Mouse (Mus musculus) urinary bladder, postnatal 10 days (tissue): ENCODE results near the gene Adam33.
"Not testable (repeated sequence)": the region's sequence is repeated elsewhere in the genome, so short reads cannot be mapped to it uniquely, and the experiment has no call there.

Source experiments
- DNase-seq: peaks from one replicate; pipeline ENCODE4 v3.0.0; 2022; ENCODE audit warnings: low spot score

Adam33 gene

DNA sequence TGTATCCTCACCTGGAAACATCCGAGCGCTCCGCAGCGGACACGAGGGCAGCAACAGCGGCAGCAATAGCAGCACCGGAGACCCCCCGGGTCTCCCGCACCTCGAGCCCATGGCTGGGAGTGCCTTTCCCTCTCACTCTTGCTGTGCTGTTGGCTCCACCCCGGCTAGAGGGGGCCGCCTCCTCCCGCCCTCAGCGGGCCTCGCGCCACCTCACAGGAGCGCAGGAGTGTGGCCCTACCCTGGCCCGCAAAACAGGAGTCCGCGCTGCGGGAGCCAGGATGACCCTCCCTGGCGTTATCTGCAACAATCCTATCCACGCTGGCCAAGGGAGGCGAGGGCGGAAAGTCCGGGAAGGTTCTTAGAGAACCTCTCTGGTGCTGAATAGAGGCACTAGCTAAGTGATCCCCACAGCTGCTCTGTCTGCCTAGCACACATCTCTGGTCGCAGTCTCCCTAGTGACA is at the start of gene Adam33:
Gene Adam33, minus strand, starts transcription at position 411 of the 461 bp plus-strand sequence.
- DNase-seq, result no peak

DNA sequence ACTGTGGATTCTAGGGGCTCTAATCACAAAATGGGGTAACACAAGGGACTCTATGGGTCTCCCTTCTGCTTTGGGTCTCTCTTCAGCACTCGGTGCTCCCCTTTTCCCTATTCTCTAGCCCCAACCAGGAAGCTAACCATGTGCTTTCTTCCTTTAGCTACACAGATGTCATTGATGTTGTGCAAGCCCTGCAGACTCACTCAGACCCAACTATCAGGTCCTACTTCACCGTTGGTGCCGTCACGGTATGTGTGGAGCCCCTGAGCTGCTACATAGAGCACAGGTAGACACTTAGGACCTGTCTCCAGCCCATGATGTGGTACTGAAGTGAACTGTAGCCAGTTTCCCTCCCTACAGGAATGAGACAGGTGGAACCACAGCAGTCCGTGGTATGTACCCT is 42.4 kb upstream of the Adam33 start:
- no peak for DNase-seq

DNA sequence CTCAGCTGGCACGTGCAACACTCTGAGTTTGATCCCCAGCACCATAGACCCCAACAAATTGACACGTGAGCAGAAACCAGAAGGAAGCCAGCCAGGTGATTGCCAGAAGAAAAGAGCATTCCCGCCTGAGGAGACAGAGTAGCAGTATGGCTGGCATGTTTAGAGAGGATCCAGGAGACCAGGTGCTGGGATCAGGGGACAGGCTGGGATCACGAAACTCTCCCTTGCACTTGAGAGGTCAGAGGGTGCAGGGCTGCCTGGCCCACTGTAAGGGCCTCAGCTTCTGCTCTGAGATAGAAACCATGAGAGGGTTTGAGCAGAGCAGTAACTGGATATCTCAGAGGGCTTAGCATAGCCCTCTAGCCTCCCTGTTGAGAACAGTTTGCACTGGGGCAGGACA is 41.4 kb upstream of the Adam33 start:
- not testable (repeated sequence) for DNase-seq

DNA sequence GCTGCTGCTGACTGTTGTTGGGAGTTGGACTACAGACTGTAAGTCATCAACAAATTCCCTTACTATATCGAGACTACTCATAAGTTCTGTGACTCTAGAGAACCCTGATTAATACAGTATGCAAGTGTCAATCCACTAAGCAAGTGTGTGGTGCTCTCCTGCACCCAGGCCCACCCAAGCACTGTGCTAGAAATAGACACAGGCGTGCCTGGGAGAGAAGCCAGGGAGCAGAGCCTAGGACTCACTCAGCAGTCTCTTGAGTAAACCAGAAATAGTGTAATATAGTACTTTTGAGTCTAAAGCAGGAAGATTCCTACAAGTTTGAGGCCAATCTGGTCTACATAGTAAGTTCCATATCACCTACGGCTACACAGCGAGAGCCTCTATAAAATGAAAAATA is 40.4 kb upstream of the Adam33 start:
- DNase-seq, result no peak

DNA sequence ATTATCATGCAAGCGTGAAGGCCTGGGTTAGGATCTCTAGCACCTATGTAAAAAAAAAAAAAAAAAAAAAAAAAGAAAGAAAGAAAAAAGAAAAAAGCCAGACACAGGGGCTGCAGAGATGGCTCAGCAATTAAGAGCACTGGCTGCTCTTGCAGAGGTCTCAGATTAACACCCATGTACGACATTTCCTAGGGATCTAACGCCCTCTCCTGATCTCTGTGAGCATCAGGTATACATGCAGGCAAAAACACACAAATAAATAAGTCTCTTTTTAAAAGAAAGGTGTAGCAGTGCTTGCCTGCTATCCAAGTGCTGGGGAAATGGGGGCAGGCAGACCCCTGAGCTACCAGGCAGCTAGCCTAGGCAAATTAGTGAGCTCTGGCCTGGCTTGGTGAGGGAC is 37.9 kb upstream of the Adam33 start:
- no peak for DNase-seq

DNA sequence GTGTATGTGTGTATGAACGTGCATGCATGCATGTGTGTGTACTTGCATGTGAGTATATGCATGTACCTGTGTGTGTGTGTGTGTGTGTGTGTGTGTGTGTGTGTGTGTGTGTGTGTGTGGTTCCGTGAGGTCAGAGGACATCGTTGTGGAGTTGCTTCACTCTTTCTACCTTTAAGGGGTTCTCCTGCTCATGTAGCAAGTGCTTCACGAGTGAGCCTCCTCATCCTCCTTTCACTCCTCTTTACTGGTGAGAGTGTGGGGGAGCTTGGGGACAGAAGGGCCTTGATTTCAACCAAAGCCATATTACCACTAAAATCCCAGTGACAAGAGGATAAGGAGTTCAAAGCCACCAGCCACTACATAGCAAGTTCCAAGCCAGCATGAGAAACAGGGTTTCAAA is 33.5 kb upstream of the Adam33 start:
- no peak for DNase-seq

DNA sequence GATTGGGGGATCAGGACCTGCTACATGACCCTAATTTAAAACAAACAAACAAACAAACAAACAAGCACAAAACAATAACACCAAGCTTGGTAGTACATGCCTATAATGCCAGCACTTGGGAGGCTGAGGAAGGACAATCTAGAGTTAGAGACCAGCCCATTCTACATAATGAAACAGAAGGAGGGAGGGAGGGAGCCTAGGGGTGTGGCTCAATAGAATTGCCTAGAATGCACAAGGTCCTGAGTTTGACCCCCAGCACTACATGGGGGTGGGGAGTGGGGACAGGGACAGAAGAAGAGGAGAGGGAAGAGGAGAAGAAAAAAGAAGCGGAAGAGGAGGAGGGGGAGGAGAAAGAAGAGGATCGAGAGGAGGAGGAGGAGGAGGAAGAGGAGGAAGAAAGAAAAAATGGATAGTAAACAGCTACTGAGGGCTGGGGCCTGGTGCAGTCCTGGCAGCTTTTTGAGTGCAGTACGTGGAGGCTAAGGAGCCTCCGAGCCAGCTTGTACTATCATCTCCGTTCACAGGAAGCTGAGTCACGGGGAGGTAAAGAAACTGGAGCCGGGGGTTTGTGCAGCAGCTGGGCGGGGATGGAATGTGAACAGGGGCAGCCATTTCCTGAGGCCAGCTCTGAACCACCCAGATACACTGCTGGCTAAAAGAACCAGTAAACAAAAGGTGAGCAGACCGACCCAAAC is 32.6 kb upstream of the Adam33 start:
- no peak for DNase-seq

DNA sequence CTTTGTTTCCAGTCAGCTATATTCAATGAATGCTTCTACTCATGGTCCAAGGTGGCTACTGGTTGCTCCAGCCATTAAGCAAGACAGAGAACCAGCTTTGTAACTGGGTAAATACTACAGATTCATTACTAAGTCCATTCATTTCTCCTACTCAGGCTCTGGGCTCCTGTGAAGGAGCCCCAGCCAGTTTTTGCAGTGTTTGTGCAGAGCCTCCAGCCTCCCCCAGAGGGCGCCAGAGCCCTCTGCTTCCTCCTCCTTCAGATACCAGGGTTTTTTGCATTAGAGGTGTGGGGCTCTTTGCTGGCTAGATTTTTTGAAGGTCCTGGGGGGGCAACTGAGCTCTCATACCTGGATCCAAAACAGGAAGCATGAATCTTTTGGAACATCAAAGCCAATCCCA is 31.2 kb upstream of the Adam33 start:
- no peak for DNase-seq

DNA sequence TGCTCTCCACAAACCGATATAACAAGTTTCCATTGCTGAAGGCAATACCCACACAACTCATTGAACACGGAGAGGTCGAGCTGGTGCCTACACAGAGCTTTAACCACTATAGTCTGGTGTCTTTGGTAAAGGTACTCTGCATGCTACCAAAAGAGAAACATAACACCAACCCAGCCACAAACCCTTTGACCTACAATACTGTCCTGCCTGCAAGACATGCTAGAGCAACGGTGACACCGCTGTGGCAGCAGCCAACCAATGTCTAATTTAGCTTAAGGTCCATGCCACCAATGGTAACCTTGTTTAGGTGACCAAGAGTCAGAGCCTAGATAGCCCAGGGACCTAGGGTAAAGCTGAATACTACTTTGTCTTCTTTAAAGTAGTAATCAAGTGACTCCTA is 30.0 kb upstream of the Adam33 start:
- no peak for DNase-seq

DNA sequence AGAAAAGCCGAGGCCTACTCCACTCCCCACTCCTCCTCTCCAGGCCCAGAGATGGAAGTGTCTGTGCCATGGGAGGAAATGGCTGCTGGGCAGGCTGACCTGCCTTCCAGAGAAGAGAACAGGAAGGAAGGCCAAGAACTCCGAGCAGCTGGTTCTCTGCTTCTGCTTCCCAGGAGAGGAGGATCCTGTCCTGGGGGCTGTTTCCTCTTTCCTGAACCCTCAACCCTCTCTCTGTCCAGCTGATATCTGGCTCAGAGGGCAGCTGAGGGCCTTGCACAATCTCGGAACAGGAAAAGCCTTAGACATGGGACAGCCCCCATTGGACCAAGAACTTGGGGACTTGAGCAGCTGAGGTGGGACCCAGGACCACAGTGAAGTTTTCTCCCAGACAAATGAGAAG is 27.2 kb upstream of the Adam33 start:
- no peak for DNase-seq

DNA sequence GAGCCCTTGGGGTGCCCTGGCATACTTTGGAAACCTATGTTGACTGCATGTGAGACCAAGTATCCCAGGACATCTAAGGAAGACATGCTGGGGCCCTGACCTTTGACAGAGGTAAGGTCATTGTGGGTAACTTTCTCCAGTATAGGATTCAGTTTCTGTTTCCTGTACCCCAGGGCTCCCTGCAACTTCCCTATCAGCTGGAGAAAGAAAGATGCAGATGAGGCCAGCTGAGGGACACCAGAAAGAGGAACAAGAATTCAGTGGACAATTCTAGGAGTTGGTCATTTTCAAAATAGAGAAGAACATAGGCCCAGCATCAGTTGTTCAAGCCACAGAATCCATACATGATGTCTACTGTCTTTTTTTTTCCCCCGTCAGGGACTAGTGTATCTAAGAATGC is 26.0 kb upstream of the Adam33 start:
- no peak for DNase-seq

DNA sequence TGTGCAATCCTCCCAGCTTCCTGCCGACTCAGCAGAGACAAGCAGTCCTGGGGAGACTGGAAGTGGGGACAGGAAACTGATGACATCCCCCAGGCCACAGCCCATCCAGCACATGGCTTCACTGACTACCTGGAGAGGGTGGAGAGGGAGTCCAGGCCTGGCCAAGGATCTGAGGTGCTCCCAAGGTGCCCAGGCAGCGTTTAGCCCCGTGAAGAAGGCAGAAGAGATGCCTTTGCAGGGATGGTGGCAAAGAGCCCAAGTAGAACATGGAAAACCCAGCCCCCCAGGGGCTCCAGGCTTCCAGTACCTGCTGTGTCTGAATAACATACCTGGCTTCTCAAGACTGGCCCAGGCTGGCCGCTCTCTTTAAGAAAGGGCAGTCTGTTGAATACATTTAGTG is 25.0 kb upstream of the Adam33 start:
- DNase-seq, result no peak

DNA sequence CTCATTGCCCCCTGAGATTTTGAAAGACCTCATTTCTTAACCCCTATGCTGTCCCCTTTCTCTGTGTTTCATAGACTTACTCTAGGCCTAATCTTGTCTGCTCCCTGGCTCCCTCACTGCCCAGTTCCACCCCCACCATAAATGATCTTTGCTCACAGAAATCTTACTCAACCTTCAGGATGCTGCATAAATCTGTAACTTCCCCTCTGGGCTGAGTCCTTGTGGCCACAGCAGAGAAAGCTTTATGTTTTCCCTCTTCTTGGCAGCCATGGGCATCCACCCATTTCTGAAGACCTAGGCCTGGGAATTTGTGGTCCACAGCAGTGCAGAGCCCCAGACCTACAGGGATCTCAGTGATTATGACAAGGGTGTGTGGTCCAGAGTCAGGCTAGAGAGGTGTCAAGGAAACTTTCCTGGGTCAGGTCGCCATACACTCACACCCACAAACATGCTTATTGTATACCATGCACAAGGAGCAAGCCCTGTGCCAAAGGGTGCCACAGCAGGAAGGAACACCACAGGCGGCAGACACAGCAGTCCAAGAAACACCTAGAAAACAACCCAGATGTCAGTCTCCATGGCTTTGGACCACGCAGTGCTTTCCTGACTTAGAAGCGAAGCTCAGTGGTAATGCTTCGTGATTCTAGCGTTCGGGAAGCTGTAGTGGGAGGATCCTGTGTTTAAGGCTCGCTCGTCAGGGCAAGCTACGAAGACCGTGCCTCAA is 23.2 kb upstream of the Adam33 start, which contains the start of gene Siglec1:
Gene Siglec1, minus strand, starts transcription at position 99 of the 724 bp plus-strand sequence.
- no peak for DNase-seq

DNA sequence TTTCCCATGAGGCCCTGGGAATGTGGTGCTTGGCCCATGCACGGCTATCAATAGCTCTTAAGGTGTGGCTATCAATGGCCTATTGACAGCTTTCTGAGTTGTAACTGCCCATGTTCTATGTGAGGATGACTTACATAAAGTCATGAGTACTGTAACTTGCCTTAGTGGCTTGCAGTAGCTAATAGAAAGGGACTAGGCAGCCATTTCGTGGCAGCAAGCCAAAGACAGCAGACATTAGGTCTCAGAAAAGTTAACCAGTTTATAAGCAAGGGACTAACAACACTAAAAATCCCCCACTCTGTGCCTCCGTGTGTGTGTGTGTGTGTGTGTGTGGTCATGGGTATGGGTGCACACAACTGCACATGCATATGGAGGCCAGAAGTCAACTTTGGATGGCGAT is 20.6 kb upstream of the Adam33 start:
- no peak for DNase-seq

DNA sequence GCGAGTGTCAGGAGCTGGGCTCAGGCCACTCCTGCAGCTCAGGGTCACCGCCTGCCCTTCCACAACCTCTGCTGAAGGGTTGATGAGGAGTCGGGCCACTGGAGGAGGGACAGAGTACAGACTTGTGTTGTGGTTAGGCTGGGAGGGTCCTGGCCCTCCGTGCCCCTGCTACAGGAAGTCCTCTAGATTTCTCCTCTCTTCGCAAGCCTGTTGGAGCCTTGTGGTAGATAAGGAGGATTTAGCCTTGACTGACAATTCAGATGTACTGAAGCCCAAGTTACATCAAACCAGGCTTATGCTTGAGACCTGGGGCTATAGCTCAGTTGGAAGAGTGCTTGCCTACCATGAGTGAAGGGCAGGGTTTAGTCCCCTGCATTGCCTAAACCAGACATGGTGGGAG is 16.9 kb upstream of the Adam33 start:
- no peak for DNase-seq

DNA sequence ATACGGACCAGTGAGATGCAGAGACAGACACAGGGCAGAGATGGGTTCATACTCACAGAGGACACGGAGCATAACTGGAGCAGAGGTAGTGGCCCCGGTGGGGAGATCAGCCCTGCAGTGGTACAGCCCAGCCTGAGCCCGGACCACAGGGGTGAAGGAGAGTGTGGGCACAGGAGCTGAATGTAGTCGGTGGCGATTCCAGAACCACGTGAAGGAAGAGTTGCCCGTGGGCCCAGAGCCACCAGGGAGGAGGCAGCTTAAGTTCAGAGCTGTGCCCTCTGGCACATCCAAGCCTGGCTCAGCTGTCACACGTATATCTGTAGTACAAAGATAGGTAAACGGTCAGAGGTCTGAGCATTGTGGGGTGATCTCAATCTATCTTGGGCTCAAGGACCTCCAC is 8.9 kb upstream of the Adam33 start:
- no peak for DNase-seq

DNA sequence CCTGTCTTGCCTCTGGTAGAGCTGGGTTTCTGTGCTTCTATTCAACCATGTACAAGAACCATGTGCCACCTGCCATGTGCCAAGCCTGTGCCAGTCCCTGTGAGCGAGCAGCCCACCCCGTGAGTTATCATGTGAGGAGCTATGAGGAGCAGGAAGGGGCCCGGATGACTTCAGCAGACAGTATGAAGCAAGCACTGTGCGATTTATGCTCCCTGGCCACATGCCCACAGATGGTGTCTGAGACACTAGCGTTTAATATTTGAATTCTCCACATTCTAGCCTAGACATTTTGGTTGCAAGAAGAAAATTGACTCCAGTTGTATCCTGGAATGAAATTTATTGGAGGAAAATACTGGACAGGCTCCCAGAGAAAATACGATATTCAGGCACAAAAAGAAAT is 3.9 kb upstream of the Adam33 start:
- no peak for DNase-seq

DNA sequence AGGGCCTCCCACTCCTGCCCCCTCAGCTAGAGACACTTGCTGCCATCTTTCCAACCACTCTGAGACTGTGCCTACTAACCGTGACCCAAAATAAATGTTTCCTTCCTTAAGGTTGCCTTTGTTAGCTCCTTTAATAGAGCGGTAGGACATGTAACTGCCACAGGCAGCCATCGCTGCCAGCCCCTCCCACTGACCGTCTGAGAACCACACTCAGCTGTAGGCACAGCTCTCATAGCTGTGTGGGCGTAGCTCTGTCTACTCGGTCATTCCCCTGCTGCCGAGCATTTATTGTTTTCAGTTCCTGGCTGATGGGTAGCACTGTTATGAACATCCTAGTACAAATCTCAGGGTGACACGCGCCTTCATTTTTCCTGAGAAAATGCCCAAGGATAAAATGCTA is 2.7 kb upstream of the Adam33 start:
- no peak for DNase-seq

DNA sequence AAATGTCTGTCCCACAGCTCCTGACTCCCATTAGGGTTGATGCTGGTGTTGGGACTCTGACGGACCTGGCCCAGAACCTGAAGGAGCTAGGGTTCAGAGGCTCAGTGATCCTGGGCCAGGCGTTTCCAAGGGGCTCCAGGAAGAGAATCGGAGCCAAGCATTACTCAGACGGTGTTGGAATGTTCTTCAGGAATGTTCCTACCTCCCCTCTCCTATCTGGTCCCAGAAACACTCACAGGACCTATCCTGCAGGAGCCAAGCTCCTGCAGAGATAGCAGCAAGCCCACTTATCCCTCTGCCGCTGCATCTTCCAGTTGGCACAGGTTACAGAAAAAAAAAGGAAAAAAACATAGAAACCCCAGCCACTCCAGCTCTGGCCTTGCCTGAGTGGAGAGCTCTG is 2.0 kb downstream of the Adam33 start:
- DNase-seq, result no peak

DNA sequence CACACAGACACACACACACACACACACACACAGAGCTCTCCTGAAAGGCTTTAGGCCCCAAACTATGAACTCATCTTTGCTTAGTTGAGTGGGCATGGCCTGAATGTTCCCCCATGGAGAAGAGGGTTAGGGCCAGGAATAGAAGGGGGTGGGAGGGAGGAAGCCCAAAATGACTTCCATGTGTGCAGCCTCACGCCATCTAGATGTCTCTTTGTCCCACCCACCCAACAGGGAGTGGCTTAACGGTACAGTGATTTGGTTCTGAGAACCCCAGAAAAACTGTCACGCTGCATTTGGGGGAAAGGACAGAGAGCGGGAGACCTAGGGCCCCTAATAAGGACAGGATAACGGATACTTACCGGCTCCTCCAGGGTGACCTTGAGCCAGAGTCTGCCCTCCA is 2.8 kb downstream of the Adam33 start:
- DNase-seq, result no peak

DNA sequence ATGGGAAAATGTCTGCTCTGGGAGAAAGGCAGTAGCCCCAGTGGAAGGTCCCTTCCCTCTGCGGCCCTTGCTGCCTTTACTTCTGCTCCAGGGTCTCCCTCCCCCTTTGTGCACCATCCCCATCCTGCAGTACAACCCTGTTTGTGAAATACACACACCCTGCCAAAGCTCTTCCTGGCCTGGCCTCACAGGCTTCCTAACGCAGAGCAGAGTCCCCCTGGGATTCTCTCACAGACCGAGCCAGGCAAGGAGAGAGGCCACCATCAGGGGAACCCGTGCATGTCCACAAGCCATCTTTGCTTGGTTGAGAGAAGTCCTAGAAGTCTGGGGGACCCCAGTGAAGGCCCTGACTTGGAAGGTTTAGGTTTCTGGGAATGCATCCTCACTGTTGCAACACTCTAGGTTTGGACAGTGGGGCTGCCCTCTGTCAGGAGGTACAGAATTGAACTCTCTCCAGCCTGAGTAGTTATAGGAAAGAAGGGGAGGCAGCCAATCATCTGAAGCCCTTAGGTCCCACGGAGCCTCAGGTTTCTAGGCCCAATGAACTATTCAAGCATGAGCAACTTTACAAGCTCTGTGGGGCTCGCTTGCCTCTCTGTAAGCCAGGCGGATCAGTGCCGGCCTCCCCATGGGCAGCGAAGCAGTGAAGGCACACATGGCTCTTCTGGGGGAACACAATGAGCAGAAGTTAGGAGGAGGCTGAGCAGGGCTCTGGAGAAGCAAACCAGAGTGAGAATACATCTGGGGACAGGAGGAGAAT is 3.7 kb downstream of the Adam33 start:
- DNase-seq, result no peak

DNA sequence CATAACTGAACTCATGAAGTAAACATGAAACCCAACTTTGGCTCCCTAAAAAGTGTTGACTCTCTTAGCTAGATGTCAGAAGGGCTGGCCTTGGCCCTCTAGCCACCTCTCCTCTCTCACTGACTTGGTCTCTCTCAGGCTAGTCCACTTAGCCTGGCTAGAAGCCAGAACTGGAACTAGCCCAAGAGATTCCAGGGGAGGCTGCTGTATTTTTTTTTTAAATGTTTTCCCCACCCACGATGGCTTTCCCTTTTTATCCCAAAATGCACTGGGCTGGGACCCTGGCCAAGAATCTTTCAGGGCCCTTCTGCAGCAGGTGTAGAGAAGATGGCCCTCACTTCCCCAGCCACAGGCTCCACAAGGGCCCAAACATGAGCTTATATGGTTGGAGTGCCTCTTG is 4.2 kb downstream of the Adam33 start:
- no peak for DNase-seq

DNA sequence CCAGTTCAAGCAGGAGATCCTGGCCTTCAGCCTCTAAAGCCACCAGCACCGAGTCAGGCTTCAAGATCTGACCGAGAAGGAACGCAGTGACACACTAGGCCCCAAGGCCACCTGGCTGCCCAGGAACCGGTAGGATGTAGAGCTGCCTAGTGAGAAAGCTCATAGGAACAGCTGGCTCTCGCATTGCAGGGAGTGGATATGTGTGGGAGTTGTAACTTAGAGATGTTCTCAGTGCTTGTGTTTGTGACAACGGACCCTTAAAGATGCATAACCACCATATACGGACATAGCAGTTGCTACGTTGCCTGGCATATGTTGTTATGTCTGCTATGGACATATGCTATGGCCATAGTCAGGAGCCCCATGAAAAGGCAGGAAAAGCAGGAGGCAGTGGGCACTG is 4.9 kb downstream of the Adam33 start:
- no peak for DNase-seq
